Mouse (Mus musculus): ENCODE data around the gene Tmem62. TPM values are rescaled to one million over a fixed set of nuclear protein-coding genes. Genes with fewer than 3 reads are reported as not detected.
A peak's percentile ranks its signal among the peaks of the same experiment; 100 is the strongest.
"Not testable (repeated sequence)": the region's sequence is repeated elsewhere in the genome, so short reads cannot be mapped to it uniquely, and the experiment has no call there.

Tmem62 gene
- polyA plus RNA-seq, 1 experiment from 2014 or later: 4.1 TPM

DNA sequence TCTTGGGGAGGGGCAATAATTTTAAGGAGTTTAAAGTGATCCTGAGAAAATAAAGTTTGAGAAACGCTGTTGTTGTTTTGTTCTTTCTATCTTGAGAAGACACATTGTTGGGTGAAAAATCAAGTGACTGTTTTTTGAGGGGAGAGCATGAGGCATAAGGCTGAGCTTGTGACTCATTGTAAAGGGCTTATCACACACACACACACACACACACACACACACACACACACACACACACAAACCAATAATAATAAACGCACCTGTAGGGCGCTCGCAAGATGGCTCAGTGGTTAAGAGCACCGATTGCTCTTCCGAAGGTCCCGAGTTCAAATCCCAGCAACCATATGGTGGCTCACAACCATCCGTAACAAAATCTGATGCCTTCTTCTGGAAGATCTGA, 4.6 kb upstream of the Tmem62 start:
- not testable (repeated sequence) for H3K4me3 ChIP-seq; H3K27me3 ChIP-seq (ENCODE audit: insufficient read depth, poor library complexity, severe bottlenecking); DNase-seq (ENCODE audit: low spot score); H3K9me3 ChIP-seq; H3K27ac ChIP-seq; H3K36me3 ChIP-seq
- H3K4me1 ChIP-seq (replicated peaks): peaks cover 27% of the 10 kb centered on the region
- 94% methylated on average over 8 of the region's 8 CpGs for WGBS

DNA sequence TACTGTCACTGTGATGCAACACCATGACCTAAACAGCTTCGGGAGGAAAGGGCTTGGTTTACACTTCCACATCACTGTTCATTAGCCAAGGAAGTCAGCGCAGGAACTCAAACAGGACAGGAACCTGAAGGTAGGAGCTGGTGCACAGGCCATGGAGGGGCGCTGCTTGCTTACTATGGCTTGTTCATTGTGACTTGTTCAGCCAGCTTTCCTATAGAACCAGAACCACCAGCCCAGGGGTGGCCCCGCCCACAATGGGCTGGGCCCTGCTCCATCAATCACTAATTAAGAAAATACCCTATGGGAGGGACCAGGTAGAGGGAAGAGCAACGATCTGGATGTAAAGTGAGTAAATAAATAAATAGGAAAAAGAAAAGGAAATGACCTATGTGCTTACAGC, 3.9 kb upstream of the Tmem62 start:
- WGBS: 15% methylated on average over 5 of the region's 5 CpGs
- no peaks in the 10 kb centered on the region for H3K27me3 ChIP-seq (ENCODE audit: insufficient read depth, poor library complexity, severe bottlenecking)
- H3K9me3 ChIP-seq: no peaks in the 10 kb centered on the region
- no peaks in the 10 kb centered on the region for H3K36me3 ChIP-seq
- H3K27ac ChIP-seq: no peak overlapping the region
- H3K4me1 ChIP-seq (replicated peaks): peaks cover 34% of the 10 kb centered on the region
- H3K4me3 ChIP-seq: no peak overlapping the region
- no peak for DNase-seq (ENCODE audit: low spot score)

DNA sequence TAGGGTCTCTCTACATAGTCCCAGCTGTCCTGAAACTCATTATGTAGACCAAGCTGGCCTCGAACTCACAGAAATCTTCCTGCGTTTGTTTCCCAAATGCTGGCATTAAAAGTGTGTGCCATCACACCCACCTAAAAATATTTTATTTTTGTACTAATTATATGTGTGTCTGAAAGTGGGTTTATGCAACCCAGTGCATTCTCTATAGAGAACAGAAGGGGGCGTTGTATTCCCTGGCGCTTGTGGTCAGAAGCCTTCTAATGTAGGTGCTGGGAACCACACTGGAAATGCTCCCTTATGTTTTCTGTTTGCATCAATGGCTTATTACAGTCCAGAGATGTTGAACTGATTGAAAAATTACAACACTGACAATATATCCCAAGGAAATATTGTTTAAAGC, 509 bp upstream of the Tmem62 start:
- no peaks in the 10 kb centered on the region for H3K36me3 ChIP-seq
- DNase-seq (ENCODE audit: low spot score): no peak
- no peaks in the 10 kb centered on the region for H3K9me3 ChIP-seq
- H3K4me1 ChIP-seq (replicated peaks): peaks cover 21% of the 10 kb centered on the region
- H3K4me3 ChIP-seq: peak overlapping the region; percentile 88
- H3K27ac ChIP-seq: no peak overlapping the region
- 51% methylated on average over 4 of the region's 4 CpGs for WGBS
- H3K27me3 ChIP-seq (ENCODE audit: insufficient read depth, poor library complexity, severe bottlenecking): no peaks in the 10 kb centered on the region

DNA sequence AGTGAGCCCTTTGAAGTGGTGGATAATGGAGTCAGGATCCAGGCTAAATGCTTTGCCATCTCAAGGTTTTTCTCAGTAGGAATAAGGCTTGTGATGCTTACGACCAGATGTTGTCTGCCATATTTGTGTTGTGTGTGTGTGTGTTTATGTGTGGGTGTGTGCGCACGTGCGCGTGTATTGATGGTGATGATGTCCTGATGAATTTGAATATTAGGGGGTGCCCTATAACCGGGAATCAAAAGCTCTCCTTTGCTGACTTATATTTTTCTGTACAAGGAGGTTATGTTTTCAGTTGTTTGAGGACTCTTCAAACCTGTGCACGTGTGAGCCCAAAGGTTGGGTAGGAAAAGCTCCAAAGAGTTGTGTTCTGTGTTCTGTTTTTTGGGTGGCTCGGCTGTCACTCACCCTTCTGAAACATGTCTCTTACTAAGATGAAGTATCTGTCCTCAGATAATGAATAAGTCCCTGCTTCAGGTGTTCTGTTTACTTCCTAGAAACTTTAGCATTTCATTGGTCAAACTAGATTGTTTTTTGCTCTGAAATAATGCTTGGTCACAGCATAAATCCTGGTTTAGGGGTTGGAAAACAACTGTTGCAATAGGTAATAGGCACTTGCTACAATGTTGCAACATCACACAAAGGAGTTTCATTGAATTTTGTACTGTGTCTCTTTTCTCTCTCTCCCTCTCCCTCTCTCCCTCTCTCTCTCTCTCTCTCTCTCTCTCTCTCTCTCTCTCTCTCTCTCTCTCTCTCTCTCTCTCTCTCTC, 1.3 kb downstream of the Tmem62 start:
- no peaks in the 10 kb centered on the region for H3K27me3 ChIP-seq (ENCODE audit: insufficient read depth, poor library complexity, severe bottlenecking)
- WGBS: 82% methylated on average over 8 of the region's 8 CpGs
- H3K9me3 ChIP-seq: no peaks in the 10 kb centered on the region
- peaks cover 16% of the 10 kb centered on the region for H3K4me1 ChIP-seq (replicated peaks)
- peak overlapping the region; percentile 88 for H3K4me3 ChIP-seq
- DNase-seq (ENCODE audit: low spot score): no peak
- H3K36me3 ChIP-seq: no peaks in the 10 kb centered on the region
- H3K27ac ChIP-seq: 0 out of 2 replicates have a peak overlapping the region, but pooled peaks have one; percentile 91

DNA sequence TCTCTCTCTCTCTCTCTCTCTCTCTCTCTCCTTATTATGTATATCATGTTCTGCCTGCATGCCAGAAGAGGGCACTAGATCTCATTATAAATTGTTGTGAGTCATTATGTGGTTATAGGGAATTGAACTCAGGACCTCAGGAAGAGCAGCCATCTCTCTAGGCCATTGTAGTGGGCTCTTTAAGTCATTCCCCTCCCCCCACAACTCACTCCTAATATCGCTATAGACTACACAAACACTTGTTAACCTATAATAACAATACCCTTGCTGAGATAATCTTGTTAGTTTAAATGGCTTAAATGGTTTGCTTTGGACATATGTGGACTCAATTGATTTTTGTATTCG, 1.8 kb downstream of the Tmem62 start:
- WGBS: 53% methylated on average over 2 of the region's 2 CpGs
- Histone ChIP-seq H3K9me3 (no peaks in the 10 kb centered on the region), H3K36me3 (no peaks in the 10 kb centered on the region), H3K27ac (no peak overlapping the region), H3K4me1 (replicated peaks) (peaks cover 16% of the 10 kb centered on the region), H3K27me3 (ENCODE audit: insufficient read depth, poor library complexity, severe bottlenecking) (no peaks in the 10 kb centered on the region), H3K4me3 (no peak overlapping the region)
- DNase-seq (ENCODE audit: low spot score): no peak

DNA sequence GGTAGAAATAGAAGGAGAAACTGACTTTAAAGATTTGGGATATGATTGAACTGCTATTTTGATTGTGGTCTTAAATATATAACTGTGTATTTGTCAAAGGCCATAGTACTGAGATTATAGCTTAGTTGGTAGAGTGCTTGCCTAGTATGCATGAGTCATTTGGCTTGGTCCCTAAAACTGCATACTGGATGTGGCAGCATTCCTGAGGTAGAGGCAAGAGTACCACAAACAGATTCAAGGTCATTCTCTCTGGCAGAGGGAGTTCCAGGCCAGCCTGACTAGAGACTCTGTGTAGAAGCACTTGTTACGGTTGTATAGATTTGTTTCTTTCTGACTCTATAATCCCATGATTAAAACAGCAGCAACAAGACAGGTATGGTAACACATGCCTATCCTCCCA, 3.0 kb downstream of the Tmem62 start:
- Histone ChIP-seq H3K4me3 (no peak overlapping the region), H3K27me3 (ENCODE audit: insufficient read depth, poor library complexity, severe bottlenecking) (no peaks in the 10 kb centered on the region), H3K27ac (no peak overlapping the region), H3K4me1 (replicated peaks) (peaks cover 16% of the 10 kb centered on the region), H3K36me3 (no peaks in the 10 kb centered on the region), H3K9me3 (no peaks in the 10 kb centered on the region)
- WGBS: 92% methylated on average over 1 of the region's 1 CpGs
- no peak for DNase-seq (ENCODE audit: low spot score)

DNA sequence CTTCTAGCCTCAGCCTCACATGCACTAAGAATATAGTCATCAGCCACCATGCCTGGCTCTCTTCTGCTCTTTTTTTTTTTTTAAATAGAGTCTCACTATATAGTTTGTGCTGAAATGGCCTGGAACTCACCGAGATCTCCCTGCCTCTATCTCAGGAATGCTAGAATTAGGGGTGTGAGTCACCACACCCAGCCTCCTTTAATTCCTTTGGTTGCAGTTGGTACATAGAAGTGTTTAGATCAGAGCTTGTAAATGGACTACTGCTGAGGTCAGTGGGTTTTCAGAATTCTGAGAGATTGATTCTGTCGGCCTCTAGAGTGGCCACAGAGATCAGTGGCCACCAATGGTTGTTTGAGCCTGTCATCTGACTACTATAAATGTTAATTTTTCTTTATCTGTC, 4.0 kb downstream of the Tmem62 start:
- H3K27ac ChIP-seq: no peak overlapping the region
- 0 out of 2 replicates have a peak, but pooled peaks cover 3% of the 10 kb centered on the region for H3K36me3 ChIP-seq
- no peaks in the 10 kb centered on the region for H3K9me3 ChIP-seq
- H3K4me3 ChIP-seq: no peak overlapping the region
- 70% methylated on average over 2 of the region's 2 CpGs for WGBS
- H3K27me3 ChIP-seq (ENCODE audit: insufficient read depth, poor library complexity, severe bottlenecking): no peaks in the 10 kb centered on the region
- DNase-seq (ENCODE audit: low spot score): no peak
- peaks cover 16% of the 10 kb centered on the region for H3K4me1 ChIP-seq (replicated peaks)

DNA sequence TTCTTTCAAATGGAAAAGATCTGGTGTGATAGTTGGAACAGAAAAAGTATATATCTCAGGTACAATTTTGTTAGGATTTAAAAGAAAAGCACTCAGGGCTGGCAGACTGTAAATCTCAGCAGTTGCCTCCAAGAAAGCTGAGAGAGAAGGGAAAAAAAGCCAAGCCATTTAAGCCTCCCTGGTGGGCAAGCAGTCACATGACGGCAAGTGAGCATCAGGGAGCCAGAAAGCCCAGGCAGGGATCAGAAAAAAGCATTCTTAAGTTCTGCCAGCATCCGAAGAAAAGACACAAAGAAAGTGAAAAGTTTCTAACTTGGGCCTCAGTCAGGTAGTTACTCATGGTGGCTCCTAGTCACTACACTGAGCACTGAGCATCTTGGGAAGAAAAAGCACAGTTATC, 6.8 kb downstream of the Tmem62 start:
- DNase-seq (ENCODE audit: low spot score): no peak
- Histone ChIP-seq H3K4me3 (no peak overlapping the region), H3K27ac (no peak overlapping the region), H3K9me3 (no peaks in the 10 kb centered on the region), H3K27me3 (ENCODE audit: insufficient read depth, poor library complexity, severe bottlenecking) (no peaks in the 10 kb centered on the region), H3K4me1 (replicated peaks) (no peaks in the 10 kb centered on the region), H3K36me3 (0 out of 2 replicates have a peak, but pooled peaks cover 3% of the 10 kb centered on the region)
- WGBS: 12% methylated on average over 2 of the region's 2 CpGs

DNA sequence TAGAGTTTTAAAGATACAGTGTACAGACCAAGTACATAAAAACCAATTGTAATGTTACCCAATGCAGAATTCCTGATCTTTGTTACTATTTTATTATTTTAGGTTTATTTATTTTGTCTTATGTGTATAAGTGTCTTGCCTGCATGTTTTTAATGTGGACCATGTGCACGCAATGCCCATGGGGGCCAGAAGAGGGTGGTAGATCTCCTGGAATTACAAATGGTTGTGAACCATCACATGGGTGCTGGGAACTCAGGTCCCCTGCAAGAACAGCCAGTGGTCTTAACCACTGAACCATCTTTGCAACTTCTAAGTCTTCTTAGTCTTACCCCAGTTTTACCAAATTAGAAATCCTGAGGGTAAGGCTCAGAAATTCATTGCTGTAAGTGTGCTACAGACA, 8.4 kb downstream of the Tmem62 start:
- Histone ChIP-seq H3K27me3 (ENCODE audit: insufficient read depth, poor library complexity, severe bottlenecking) (no peaks in the 10 kb centered on the region), H3K4me3 (no peak overlapping the region), H3K27ac (no peak overlapping the region), H3K9me3 (no peaks in the 10 kb centered on the region), H3K4me1 (replicated peaks) (no peaks in the 10 kb centered on the region), H3K36me3 (0 out of 2 replicates have a peak, but pooled peaks cover 3% of the 10 kb centered on the region)
- WGBS: 96% methylated on average over 1 of the region's 1 CpGs
- no peak for DNase-seq (ENCODE audit: low spot score)

DNA sequence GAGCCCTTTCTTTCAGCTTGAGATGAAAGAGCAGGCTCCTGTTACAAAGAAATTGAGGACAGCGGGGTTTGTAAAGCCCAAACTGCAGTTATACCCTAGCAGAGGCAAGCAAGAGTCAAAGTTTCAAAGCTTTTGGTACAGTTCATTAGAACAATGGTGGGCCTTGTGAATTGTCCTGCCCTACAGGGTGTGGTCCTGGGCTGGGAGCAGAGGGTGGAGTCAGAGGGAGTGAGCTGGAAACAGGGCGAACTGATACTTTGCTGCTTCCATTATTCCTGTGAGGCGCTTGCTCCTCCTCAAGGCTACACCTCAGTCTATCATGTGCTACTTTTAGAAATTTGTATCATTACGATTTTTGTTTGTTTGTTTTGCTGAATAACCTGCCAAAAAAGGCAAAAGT, 14.4 kb downstream of the Tmem62 start:
- H3K36me3 ChIP-seq: no peaks in the 10 kb centered on the region
- H3K4me1 ChIP-seq (replicated peaks): no peaks in the 10 kb centered on the region
- H3K4me3 ChIP-seq: no peak overlapping the region
- WGBS: 78% methylated on average over 4 of the region's 4 CpGs
- H3K9me3 ChIP-seq: no peaks in the 10 kb centered on the region
- H3K27ac ChIP-seq: no peak overlapping the region
- no peak for DNase-seq (ENCODE audit: low spot score)
- no peaks in the 10 kb centered on the region for H3K27me3 ChIP-seq (ENCODE audit: insufficient read depth, poor library complexity, severe bottlenecking)

DNA sequence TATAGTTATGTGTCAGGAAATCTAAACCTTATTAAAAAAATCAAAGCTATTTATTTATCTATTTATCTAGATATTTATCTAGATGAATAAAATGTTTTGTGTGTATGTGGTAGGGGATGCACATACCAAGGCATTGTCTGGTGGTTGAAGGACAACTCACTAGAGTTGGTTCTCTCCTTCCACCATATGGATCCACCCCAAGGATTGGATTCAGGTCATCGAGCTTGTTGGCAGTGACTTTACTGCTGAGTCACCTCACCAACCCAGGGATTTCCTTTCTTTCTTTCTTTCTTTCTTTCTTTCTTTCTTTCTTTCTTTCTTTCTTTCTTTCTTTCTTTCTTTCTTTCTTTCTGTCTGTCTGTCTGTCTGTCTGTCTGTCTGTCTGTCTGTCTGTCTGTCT, 19.8 kb downstream of the Tmem62 start:
- WGBS: 79% methylated on average over 1 of the region's 1 CpGs
- not testable (repeated sequence) for DNase-seq (ENCODE audit: low spot score); H3K27ac ChIP-seq; H3K4me1 ChIP-seq (replicated peaks); H3K9me3 ChIP-seq; H3K4me3 ChIP-seq; H3K36me3 ChIP-seq; H3K27me3 ChIP-seq (ENCODE audit: insufficient read depth, poor library complexity, severe bottlenecking)

DNA sequence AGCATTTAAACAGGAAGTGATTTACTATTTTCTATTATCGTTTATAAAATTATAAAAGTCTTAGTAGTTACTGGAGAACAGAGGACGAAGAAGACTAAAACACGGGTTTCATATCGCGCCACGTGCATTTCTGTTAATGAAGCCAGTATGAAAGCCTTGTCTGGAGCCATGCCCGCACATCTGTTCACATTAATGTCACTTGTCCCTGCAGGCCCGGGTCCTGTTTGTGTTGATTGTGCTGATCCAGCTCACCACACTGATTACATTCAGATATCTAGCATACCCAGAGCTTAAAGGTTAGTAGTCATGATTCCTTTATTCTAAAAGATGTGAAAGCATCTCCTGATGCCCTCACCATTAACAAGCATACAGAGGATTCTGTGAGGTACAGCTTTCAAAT, 22.0 kb downstream of the Tmem62 start:
- Histone ChIP-seq H3K27ac (no peak overlapping the region), H3K4me1 (replicated peaks) (no peaks in the 10 kb centered on the region), H3K27me3 (ENCODE audit: insufficient read depth, poor library complexity, severe bottlenecking) (no peaks in the 10 kb centered on the region), H3K36me3 (no peaks in the 10 kb centered on the region), H3K4me3 (no peak overlapping the region), H3K9me3 (no peaks in the 10 kb centered on the region)
- WGBS: 90% methylated on average over 8 of the region's 8 CpGs
- DNase-seq (ENCODE audit: low spot score): no peak

DNA sequence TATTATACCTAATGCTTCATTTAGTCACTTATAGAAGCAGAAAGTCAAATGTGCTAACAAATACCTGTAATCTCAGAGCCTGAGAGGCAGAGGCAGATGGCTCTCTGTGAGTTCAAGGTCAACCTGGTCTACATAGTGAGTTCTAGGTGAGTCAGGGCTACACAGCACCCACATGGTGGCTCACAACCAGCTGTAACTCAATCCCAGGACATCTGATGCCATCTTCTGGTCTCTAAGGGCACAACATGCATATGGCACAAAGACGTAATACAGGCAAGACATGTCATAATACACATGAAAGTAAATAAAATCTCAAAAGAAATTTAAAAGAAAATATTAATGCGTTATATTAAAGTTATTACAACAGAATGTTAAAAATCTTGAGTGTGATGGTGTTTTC, 26.8 kb downstream of the Tmem62 start:
- H3K27ac ChIP-seq: no peak overlapping the region
- H3K9me3 ChIP-seq: no peaks in the 10 kb centered on the region
- no peak for DNase-seq (ENCODE audit: low spot score)
- 70% methylated on average over 2 of the region's 2 CpGs for WGBS
- peaks cover 6% of the 10 kb centered on the region; the same call in 1 of the 2 replicates for H3K4me1 ChIP-seq (replicated peaks)
- no peaks in the 10 kb centered on the region for H3K27me3 ChIP-seq (ENCODE audit: insufficient read depth, poor library complexity, severe bottlenecking)
- no peak overlapping the region for H3K4me3 ChIP-seq
- H3K36me3 ChIP-seq: no peaks in the 10 kb centered on the region
